Mouse (Mus musculus) embryonic fibroblast, embryonic 13.5 days (primary cell): ENCODE data around the gene Cngb1.

ENCODE experiments used
- CTCF ChIP-seq: IDR thresholded peaks from 2 replicates; pipeline ENCODE4 v1.5.1; 2011; ENCODE audit warnings: mild to moderate bottlenecking, control low read depth, low read length, moderate library complexity, borderline replicate concordance; ENCODE audit not compliant: insufficient read depth
- POLR2A ChIP-seq: IDR thresholded peaks from 2 replicates; pipeline ENCODE4 v1.6.1; 2011; ENCODE audit warnings: low read depth, mild to moderate bottlenecking, control low read depth, low read length, moderate library complexity

GRCm38 (mm10) chr8:95327866-95328465 lies 21.6 kb upstream of the Cngb1 start:
- TF ChIP-seq POLR2A = no peak
- TF ChIP-seq CTCF = no peak
